Mouse (Mus musculus): ENCODE measurements around the gene Cap1.

The Cap1 gene

GRCm38 (mm10) chr4:122887336-122887735 is 1.5 kb upstream of the Cap1 start:
- no peak for DNase-seq (ENCODE audit: low spot score)

GRCm38 (mm10) chr4:122886579-122887254 is 861 bp upstream of the Cap1 start:
- DNase-seq (ENCODE audit: low spot score) = no peak

GRCm38 (mm10) chr4:122884481-122885340 is 1.1 kb downstream of the Cap1 start:
- no peak for DNase-seq (ENCODE audit: low spot score)

GRCm38 (mm10) chr4:122884051-122884450 is 1.8 kb downstream of the Cap1 start:
- DNase-seq (ENCODE audit: low spot score) = no peak

- DNase-seq (ENCODE audit: low spot score) = no peak
Observed at GRCm38 (mm10) chr4:122883294-122883693, 2.6 kb downstream of the Cap1 start.

GRCm38 (mm10) chr4:122882544-122882943 is 3.3 kb downstream of the Cap1 start:
- no peak for DNase-seq (ENCODE audit: low spot score)

- no peak for DNase-seq (ENCODE audit: low spot score)
Observed at GRCm38 (mm10) chr4:122878333-122879070, 7.4 kb downstream of the Cap1 start.

GRCm38 (mm10) chr4:122873512-122873911 is 12.3 kb downstream of the Cap1 start:
- no peak for DNase-seq (ENCODE audit: low spot score)

GRCm38 (mm10) chr4:122873003-122873402 is 12.9 kb downstream of the Cap1 start:
- no peak for DNase-seq (ENCODE audit: low spot score)

- DNase-seq (ENCODE audit: low spot score) = no peak
Observed at GRCm38 (mm10) chr4:122871989-122872388, 13.9 kb downstream of the Cap1 start.

GRCm38 (mm10) chr4:122871269-122871668 is 14.6 kb downstream of the Cap1 start:
- no peak for DNase-seq (ENCODE audit: low spot score)

- no peak for DNase-seq (ENCODE audit: low spot score)
Observed at GRCm38 (mm10) chr4:122870741-122871140, 15.1 kb downstream of the Cap1 start.

- DNase-seq (ENCODE audit: low spot score) = no peak
Observed at GRCm38 (mm10) chr4:122870027-122870426, 15.8 kb downstream of the Cap1 start.

GRCm38 (mm10) chr4:122868041-122868440 is 17.8 kb downstream of the Cap1 start:
- DNase-seq (ENCODE audit: low spot score) = no peak

GRCm38 (mm10) chr4:122861836-122862235 is 24.0 kb downstream of the Cap1 start:
- no peak for DNase-seq (ENCODE audit: low spot score)

GRCm38 (mm10) chr4:122859096-122859674 is 26.7 kb downstream of the Cap1 start:
- no peak for DNase-seq (ENCODE audit: low spot score)

- DNase-seq (ENCODE audit: low spot score) = no peak
Observed at GRCm38 (mm10) chr4:122857909-122858308, 27.9 kb downstream of the Cap1 start.

- no peak for DNase-seq (ENCODE audit: low spot score)
Observed at GRCm38 (mm10) chr4:122854770-122855169, 31.1 kb downstream of the Cap1 start.

GRCm38 (mm10) chr4:122853691-122854090 is 32.2 kb downstream of the Cap1 start:
- DNase-seq (ENCODE audit: low spot score) = no peak

GRCm38 (mm10) chr4:122851535-122851934 is 34.3 kb downstream of the Cap1 start:
- no peak for DNase-seq (ENCODE audit: low spot score)

- DNase-seq (ENCODE audit: low spot score) = no peak
Observed at GRCm38 (mm10) chr4:122848150-122848621, 37.7 kb downstream of the Cap1 start.

- no peak for DNase-seq (ENCODE audit: low spot score)
Observed at GRCm38 (mm10) chr4:122838416-122838815, 47.4 kb downstream of the Cap1 start.
